Mouse (Mus musculus) kidney, embryonic 14.5 days (tissue): ENCODE measurements around the gene Srp14. TPM values are rescaled to one million over a fixed set of nuclear protein-coding genes. Genes with fewer than 3 reads are reported as not detected.

Experiments
- ATAC-seq: fragments of 200-750 bp; cut with Nextera tagmentation; 2 replicates; pipeline ENCODE4 v1.8.0; 2017; ENCODE audit warnings: moderate number of reproducible peaks, mild to moderate bottlenecking, moderate TSS enrichment, moderate library complexity; ENCODE audit not compliant: low FRiP score, low TSS enrichment
- H3K27ac ChIP-seq: fragments of 300-500 bp; sonication (generic); 2 replicates; pipeline ENCODE4 v1.5.1; 2014; ENCODE audit warnings: low read depth, mild to moderate bottlenecking, low read length, moderate library complexity, mixed read lengths
- H3K27me3 ChIP-seq: fragments of 300-500 bp; sonication (generic); 2 replicates; pipeline ENCODE4 v1.6.1; 2014; ENCODE audit warnings: mild to moderate bottlenecking, low read length; ENCODE audit not compliant: control insufficient read depth, insufficient read depth
- H3K36me3 ChIP-seq: fragments of 300-500 bp; sonication (generic); 2 replicates; pipeline ENCODE4 v1.6.1; 2014; ENCODE audit warnings: low read length, mixed read lengths; ENCODE audit not compliant: control insufficient read depth, insufficient read depth
- H3K4me1 ChIP-seq: fragments of 300-500 bp; sonication (generic); 2 replicates; pipeline ENCODE4 v1.6.1; 2014; ENCODE audit warnings: low read length, mixed read lengths; ENCODE audit not compliant: control insufficient read depth, insufficient read depth
- H3K4me2 ChIP-seq: fragments of 300-500 bp; sonication (generic); replicated peaks from 2 replicates; pipeline ENCODE4 v1.6.1; 2014; ENCODE audit warnings: low read depth, mild to moderate bottlenecking, low read length
- H3K4me3 ChIP-seq: fragments of 300-500 bp; sonication (generic); 2 replicates; pipeline ENCODE4 v1.5.1; 2014; ENCODE audit warnings: mild to moderate bottlenecking, low read length
- H3K9ac ChIP-seq: fragments of 300-500 bp; sonication (generic); 2 replicates; pipeline ENCODE4 v1.6.1; 2014; ENCODE audit warnings: low read depth, mild to moderate bottlenecking, low read length, moderate library complexity
- H3K9me3 ChIP-seq: fragments of 300-500 bp; sonication (generic); 2 replicates; pipeline ENCODE4 v1.6.1; 2016; ENCODE audit warnings: low read length; ENCODE audit not compliant: control insufficient read depth
- WGBS: fragments of 180-500 bp; shearing (Covaris S2); extraction: QIAGEN DNeasy Blood & Tissue Kit; methylation state at CpG from one replicate; pipeline ENCODE4 v1.1.7; 2014; 5-methylcytosine and 5-hydroxymethylcytosine counted together
- polyA plus RNA-seq: library from polyadenylated mRNA; unstranded; fragments of >200 nt; fragmentation: Nextera tagmentation; extraction: Ambion mirVana; gene quantifications from 2 replicates; pipeline ENCODE4 v1.2.1, GENCODE M21; 2014

Gene Srp14
- polyA plus RNA-seq, 1 experiment from 2014 or later, result 234 TPM

DNA sequence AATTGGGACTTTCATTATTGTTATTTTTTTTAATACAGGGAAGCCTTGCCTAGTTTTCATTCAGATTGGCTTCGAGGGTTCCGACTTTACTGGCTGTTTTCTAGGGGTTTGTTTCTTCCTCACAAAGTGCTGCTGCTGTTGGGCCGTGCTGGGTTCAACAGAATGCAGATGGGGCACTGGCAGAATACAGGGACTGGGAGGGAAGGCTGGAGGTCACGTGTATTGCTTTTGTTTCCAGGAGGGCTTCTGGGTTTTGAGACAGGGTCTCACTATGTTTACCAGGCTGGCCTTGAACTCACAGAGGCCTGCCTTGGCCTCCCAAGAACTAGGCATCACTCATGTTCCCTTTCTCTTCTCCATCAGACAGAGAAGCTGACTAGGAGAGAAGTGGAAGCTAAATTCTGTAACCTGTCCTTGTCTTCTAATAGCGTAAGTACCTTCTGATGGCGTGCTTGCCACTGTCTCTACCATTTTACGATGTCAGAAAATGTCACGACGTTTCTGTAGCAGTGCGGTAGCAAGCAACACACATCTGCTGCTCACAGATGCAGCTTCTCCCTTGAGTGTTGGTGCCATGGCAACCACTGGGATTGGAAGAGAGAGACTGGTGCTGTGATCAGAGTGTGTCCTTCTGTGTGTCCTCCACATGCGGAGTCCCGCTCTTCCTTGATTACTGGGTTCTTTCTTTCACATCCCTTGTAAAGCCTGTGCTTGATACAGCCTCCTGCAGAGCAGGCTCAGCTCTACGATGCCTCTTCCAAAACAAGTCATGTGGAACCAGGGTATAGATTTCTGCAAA is 21.8 kb downstream of the Srp14 start:
- Histone ChIP-seq H3K9ac (no peak overlapping the region), H3K4me3 (no peak overlapping the region), H3K4me2 (no peak overlapping the region), H3K9me3 (no peaks in the 10 kb centered on the region), H3K27ac (no peak overlapping the region), H3K27me3 (no peaks in the 10 kb centered on the region), H3K36me3 (peaks cover 41% of the 10 kb centered on the region), H3K4me1 (no peaks in the 10 kb centered on the region)
- ATAC-seq, result no peak
- WGBS, result 86% methylated on average over 13 of the region's 13 CpGs

DNA sequence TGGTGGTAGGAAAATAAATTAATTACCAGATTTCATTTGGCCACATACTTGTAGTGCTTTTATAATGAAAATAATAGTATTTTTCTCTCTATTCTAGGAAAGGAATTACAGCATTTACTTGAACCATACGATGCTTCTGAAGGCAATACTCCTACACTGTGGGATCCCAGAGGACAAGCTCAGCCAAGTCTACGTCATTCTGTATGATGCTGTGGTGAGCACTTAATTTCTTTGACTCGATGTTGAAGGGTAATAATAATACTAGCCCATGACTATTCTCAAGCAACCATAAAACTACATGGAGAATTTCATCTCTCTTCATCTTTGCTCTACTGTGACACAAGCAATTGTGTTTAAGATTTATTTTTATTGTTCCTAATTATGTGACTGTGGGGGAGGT is 22.5 kb downstream of the Srp14 start:
- Histone ChIP-seq H3K4me3 (no peak overlapping the region), H3K27me3 (no peaks in the 10 kb centered on the region), H3K4me2 (no peak overlapping the region), H3K36me3 (peaks cover 35% of the 10 kb centered on the region), H3K4me1 (no peaks in the 10 kb centered on the region), H3K27ac (no peak overlapping the region), H3K9me3 (no peaks in the 10 kb centered on the region), H3K9ac (no peak overlapping the region)
- no peak for ATAC-seq
- WGBS, result 82% methylated on average over 3 of the region's 3 CpGs

DNA sequence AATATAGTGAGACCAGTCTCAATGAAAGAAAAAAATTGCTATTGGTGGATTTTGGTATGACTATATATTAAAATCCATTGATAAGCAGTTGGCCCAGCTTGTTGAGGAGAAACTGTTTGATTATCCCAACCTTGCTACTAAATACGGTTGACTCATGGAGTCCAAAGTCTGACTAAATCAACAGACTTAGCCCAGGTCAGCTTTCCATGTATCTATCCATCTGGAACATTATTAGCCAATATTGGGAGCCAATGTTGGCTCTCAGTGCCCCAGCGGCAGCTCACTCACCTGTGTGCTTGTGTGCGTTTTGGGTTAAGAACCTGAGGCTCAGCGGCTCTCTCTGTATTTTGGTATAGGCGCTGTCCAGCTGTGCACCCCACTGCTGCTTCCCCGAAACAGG is 28.5 kb downstream of the Srp14 start:
- H3K9ac ChIP-seq, result no peak overlapping the region
- no peak overlapping the region for H3K27ac ChIP-seq
- 93% methylated on average over 6 of the region's 6 CpGs for WGBS
- no peak for ATAC-seq
- H3K9me3 ChIP-seq, result no peaks in the 10 kb centered on the region
- no peaks in the 10 kb centered on the region for H3K27me3 ChIP-seq
- no peak overlapping the region for H3K4me3 ChIP-seq
- no peak overlapping the region for H3K4me2 ChIP-seq
- H3K4me1 ChIP-seq, result no peaks in the 10 kb centered on the region
- peaks cover 19% of the 10 kb centered on the region for H3K36me3 ChIP-seq

DNA sequence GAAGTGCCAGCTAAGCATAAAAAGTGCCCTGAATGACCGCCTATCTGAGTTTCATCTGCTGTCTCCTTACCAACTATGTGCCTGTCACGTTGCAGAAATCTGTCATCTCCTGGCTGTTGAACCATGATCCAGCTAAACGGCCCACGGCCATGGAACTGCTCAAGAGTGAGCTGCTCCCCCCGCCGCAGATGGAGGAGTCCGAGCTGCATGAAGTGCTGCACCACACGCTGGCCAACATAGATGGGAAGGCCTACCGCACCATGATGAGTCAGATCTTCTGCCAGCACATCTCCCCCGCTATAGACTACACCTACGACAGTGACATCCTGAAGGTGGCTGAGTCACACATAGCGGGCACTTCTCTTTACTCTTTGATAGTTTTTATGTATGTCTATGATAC is 31.3 kb downstream of the Srp14 start:
- Histone ChIP-seq H3K27me3 (no peaks in the 10 kb centered on the region), H3K36me3 (peaks cover 20% of the 10 kb centered on the region), H3K9me3 (no peaks in the 10 kb centered on the region), H3K4me2 (no peak overlapping the region), H3K27ac (no peak overlapping the region), H3K4me1 (no peaks in the 10 kb centered on the region), H3K4me3 (no peak overlapping the region), H3K9ac (no peak overlapping the region)
- WGBS, result 68% methylated on average over 12 of the region's 12 CpGs
- no peak for ATAC-seq

DNA sequence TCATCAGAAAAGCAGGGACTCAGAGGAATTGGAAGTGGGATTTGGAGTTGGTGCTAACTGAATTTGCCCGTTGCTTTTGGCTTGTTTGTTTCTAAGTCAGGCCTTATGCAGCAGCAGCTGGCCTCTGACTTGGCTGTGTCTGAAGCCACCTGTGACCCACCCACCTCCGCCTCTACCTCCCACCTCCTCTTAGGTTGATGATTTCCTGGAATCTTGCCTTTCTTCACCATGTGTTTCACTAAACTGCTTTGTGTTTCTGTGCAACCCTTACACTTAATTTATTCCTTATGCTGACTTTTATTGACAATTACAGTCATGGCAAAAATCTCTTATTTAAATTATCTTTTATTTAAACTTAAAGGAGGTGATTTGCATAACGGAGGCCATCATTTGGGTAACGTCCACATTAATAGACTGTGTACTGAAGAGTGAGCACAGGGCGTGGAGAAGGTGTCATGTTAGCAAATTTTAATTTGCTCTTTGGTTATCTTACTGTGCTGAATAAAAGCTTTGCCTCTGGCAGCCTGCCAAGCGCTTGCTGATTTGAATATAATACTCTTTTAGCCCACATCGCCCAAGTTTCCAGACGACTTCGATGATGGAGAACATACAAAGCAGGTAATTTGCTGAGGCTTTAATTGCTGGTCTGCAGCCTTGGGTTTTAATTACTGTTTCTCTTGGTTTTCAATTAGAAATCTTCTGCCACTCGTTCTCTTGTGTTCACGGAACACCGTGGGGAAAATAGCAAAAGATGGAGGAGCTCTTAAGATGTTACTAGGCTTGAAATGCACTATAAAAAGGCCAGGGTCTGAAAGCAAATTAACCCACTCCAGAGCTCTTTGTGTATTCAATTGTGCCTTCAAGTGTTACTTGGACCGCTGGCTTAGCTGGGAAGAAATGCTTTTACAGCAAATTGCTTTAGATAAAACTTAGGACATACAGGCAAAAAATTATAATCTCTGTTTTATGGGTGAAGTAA is 33.5 kb downstream of the Srp14 start:
- WGBS, result 79% methylated on average over 13 of the region's 13 CpGs
- H3K36me3 ChIP-seq, result peaks cover 26% of the 10 kb centered on the region
- ATAC-seq, result no peak
- no peak overlapping the region for H3K4me2 ChIP-seq
- H3K9me3 ChIP-seq, result no peaks in the 10 kb centered on the region
- no peaks in the 10 kb centered on the region for H3K4me1 ChIP-seq
- H3K9ac ChIP-seq, result no peak overlapping the region
- no peak overlapping the region for H3K4me3 ChIP-seq
- H3K27ac ChIP-seq, result no peak overlapping the region
- H3K27me3 ChIP-seq, result no peaks in the 10 kb centered on the region

DNA sequence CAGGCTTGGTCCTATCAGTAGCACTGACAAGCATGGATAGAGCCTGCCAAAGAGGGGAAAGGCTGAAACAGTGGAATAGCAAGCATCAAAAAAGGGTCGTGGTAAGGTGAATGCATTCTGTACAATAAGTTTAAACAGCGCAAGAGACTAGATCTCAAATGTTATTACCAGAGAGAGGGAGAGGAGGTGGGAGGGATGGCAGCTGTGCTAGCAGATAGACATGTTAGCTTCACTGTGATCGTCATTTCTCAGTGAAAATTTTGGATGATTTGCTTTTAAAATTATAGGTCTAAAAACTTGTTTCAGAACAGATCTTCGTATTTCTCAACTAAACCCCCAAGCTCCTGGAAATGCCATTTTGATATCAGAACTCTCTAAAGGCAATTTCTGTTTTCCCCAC is 36.8 kb downstream of the Srp14 start:
- H3K36me3 ChIP-seq, result peaks cover 38% of the 10 kb centered on the region
- H3K4me1 ChIP-seq, result no peaks in the 10 kb centered on the region
- no peak overlapping the region for H3K9ac ChIP-seq
- WGBS, result 92% methylated on average over 4 of the region's 4 CpGs
- no peak overlapping the region for H3K4me2 ChIP-seq
- H3K4me3 ChIP-seq, result no peak overlapping the region
- no peaks in the 10 kb centered on the region for H3K9me3 ChIP-seq
- H3K27me3 ChIP-seq, result no peaks in the 10 kb centered on the region
- no peak for ATAC-seq
- H3K27ac ChIP-seq, result no peak overlapping the region

DNA sequence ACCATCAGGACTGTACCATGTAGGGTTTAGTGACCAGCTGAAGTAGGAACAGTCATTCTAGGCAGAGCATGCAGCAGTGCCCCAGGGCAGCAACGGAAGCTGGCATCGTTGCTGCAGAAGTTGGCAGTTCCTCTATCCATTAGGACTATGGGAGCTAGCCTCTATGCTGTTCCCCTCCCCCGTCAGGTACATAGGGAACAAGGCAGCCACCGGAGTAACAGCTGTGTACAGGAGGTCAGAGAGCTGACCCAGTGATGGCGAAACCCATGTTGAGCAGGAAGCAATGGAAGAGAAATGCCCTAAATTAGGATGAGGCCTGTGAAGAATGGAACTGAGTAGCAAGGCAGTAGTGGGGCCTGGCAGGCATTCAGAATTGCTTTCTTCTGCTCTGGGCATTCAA is 37.3 kb downstream of the Srp14 start:
- no peaks in the 10 kb centered on the region for H3K9me3 ChIP-seq
- no peaks in the 10 kb centered on the region for H3K4me1 ChIP-seq
- ATAC-seq, result no peak
- no peak overlapping the region for H3K4me2 ChIP-seq
- no peaks in the 10 kb centered on the region for H3K27me3 ChIP-seq
- H3K36me3 ChIP-seq, result peaks cover 41% of the 10 kb centered on the region
- no peak overlapping the region for H3K4me3 ChIP-seq
- no peak overlapping the region for H3K27ac ChIP-seq
- 86% methylated on average over 5 of the region's 5 CpGs for WGBS
- no peak overlapping the region for H3K9ac ChIP-seq

DNA sequence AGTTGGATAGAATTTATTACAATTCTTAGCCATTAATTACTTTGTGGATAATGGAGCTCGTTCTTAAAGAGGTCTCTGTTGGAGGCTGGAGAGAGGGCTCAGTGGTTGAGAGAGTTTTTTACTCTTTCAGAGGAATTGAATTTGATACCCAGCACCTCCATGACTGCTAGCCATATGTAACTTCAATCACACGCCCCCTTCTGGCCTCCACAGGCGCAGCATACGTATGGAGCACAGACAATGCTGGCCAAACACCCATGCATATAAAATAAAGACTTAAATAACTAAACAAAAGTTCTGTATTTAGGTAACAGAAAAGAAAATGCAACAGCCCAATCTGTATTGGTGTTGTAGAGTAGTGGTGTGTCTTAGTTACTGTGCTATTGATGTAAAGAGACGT is 47.9 kb downstream of the Srp14 start:
- H3K4me1 ChIP-seq, result no peaks in the 10 kb centered on the region
- no peak overlapping the region for H3K9ac ChIP-seq
- no peak overlapping the region for H3K27ac ChIP-seq
- peaks cover 75% of the 10 kb centered on the region for H3K36me3 ChIP-seq
- H3K4me2 ChIP-seq, result no peak overlapping the region
- 73% methylated on average over 5 of the region's 5 CpGs for WGBS
- no peaks in the 10 kb centered on the region for H3K27me3 ChIP-seq
- H3K4me3 ChIP-seq, result no peak overlapping the region
- H3K9me3 ChIP-seq, result no peaks in the 10 kb centered on the region
- ATAC-seq, result no peak

DNA sequence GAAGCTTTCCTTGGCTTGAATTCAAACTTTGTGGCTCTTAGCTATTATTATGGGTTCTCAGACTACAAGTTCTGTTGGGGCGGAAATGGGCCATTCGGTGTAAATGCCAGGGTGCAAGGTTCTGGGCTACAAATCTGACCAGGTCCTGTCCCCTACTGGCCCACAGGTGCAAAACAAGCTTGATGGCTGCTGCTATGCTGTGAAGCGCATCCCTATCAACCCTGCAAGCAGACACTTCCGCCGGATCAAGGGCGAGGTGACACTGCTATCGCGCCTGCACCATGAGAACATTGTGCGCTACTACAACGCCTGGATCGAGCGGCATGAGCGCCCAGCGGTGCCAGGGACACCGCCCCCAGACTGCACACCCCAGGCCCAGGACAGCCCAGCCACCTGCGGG is 48.9 kb downstream of the Srp14 start:
- Histone ChIP-seq H3K27ac (no peak overlapping the region), H3K4me1 (no peaks in the 10 kb centered on the region), H3K36me3 (peaks cover 68% of the 10 kb centered on the region), H3K9ac (no peak overlapping the region), H3K4me3 (no peak overlapping the region), H3K4me2 (no peak overlapping the region), H3K27me3 (no peaks in the 10 kb centered on the region), H3K9me3 (no peaks in the 10 kb centered on the region)
- WGBS, result 84% methylated on average over 16 of the region's 16 CpGs
- ATAC-seq, result no peak
